Mouse (Mus musculus): ENCODE results near the gene Zfp820. TPM values are rescaled to one million over a fixed set of nuclear protein-coding genes. Genes with fewer than 3 reads are reported as not detected.

The Zfp820 gene
- polyA plus RNA-seq (2012; rRNA removed): 1.1 and 1.2 TPM in 2 replicates

DNA sequence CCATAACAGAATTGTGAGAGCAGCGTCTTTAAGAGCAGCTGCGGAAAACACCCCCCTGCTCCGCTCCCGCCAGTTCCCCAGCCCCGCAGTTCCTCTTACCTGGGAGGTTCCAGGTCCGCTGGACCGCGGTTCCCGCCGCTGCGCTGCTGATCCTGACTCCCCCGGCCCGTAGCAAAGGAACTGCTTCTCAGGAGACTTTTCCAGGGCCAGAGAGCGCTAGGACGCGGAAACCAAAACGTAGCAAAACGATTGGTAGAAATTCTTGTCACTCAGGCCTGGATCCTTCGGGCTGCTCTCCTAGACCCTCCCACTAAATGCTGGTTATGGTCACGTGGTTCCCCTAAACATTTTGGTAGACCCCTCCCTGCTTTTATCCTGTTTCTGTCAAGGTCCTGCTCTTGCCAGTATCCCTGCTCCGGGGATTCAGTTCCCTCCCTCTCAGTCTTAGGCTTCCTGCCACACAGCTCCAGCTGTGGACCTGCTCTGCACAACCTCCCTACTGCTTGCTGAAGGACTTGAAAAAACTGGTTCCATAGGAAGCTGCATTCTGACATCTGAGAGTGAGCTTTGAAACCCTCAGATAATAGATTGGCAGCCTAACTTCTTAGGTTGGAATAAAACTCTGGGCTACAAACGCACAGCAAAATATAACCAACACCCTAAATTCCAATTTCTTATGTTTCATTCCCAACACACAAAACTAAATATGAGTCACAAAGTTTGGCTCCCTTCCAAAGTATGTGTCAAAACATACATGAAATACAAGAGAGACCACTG, at the start of gene Zfp820:
Zfp820 (minus strand) TSS at position 228 of the 777 bp plus-strand sequence.

Other genes starting within 250 kb of the Zfp820 start
- gene Zfp983, start 195.1 kb downstream of the Zfp820 start, polyA plus RNA-seq (2012; rRNA removed): 11.0 and 11.3 TPM in 2 replicates
- 11.8 and 12.2 TPM in 2 replicates for gene Gm10226, start 153.9 kb downstream of the Zfp820 start, polyA plus RNA-seq (2012; rRNA removed)
- 12.1 and 14.0 TPM in 2 replicates for gene Zfp760, start 138.0 kb downstream of the Zfp820 start, polyA plus RNA-seq (2012; rRNA removed)
- gene Zfp229, start 115.0 kb downstream of the Zfp820 start, polyA plus RNA-seq (2012; rRNA removed): 7.6 and 7.8 TPM in 2 replicates
- gene Zfp995, start 64.2 kb upstream of the Zfp820 start, polyA plus RNA-seq (2012; rRNA removed): 5.9 and 6.0 TPM in 2 replicates
- 11.7 and 12.0 TPM in 2 replicates for gene Zfp942, start 116.7 kb upstream of the Zfp820 start, polyA plus RNA-seq (2012; rRNA removed)
- gene Zfp943, start 116.8 kb upstream of the Zfp820 start, polyA plus RNA-seq (2012; rRNA removed): 12.0 and 13.8 TPM in 2 replicates